Mouse (Mus musculus) cerebellum, adult 2 months (tissue): Measurements from ENCODE around the gene Zpr1. TPM values are rescaled to one million over a fixed set of nuclear protein-coding genes. Genes with fewer than 3 reads are reported as not detected.
A peak's percentile ranks its signal among the peaks of the same experiment; 100 is the strongest.

Experiments
- DNase-seq, 2 experiments: peaks; one replicate each; pipeline ENCODE4 v3.0.0; 2021
- H3K27ac ChIP-seq: fragments of 200-500 bp; 2 replicates; pipeline ENCODE4 v1.5.1; 2012; ENCODE audit warnings: low read length, control low read depth, inconsistent platforms; ENCODE audit not compliant: insufficient read depth
- H3K27me3 ChIP-seq: fragments of 200-500 bp; 2 replicates; pipeline ENCODE4 v1.6.1; 2012; ENCODE audit warnings: inconsistent platforms, mild to moderate bottlenecking, low read length, moderate library complexity; ENCODE audit not compliant: control insufficient read depth, insufficient read depth
- H3K4me1 ChIP-seq: fragments of 200-500 bp; 2 replicates; pipeline ENCODE4 v1.6.1; 2011; ENCODE audit warnings: low read length; ENCODE audit not compliant: control insufficient read depth, insufficient read depth
- H3K4me3 ChIP-seq: fragments of 200-500 bp; replicated peaks from 2 replicates; pipeline ENCODE3; 2011; ENCODE audit warnings: mild to moderate bottlenecking, low read depth, low read length, control low read depth; ENCODE audit not compliant: insufficient read depth
- CTCF ChIP-seq: fragments of 200-500 bp; IDR thresholded peaks from 2 replicates; pipeline ENCODE4 v1.5.1; 2011; ENCODE audit warnings: low read depth, mild to moderate bottlenecking, control low read depth, low read length, moderate library complexity, borderline replicate concordance; ENCODE audit not compliant: insufficient read depth
- POLR2A ChIP-seq: fragments of 200-500 bp; IDR thresholded peaks from 2 replicates; pipeline ENCODE4 v1.6.1; 2011; ENCODE audit warnings: low read length, control low read depth, borderline replicate concordance; ENCODE audit not compliant: insufficient read depth
- WGBS: fragments of 180-500 bp; shearing (Covaris S2); methylation state at CpG from one replicate; pipeline ENCODE4 v1.1.7; 2018; 5-methylcytosine and 5-hydroxymethylcytosine counted together
- polyA plus RNA-seq: library from polyadenylated mRNA; depleted of rRNA; stranded (reverse); fragments of >200 nt; gene quantifications from 2 replicates; pipeline ENCODE4 v1.2.3, GENCODE M21; 2012

Zpr1 gene
- polyA plus RNA-seq, 1 experiment, result 40.3 TPM

DNA sequence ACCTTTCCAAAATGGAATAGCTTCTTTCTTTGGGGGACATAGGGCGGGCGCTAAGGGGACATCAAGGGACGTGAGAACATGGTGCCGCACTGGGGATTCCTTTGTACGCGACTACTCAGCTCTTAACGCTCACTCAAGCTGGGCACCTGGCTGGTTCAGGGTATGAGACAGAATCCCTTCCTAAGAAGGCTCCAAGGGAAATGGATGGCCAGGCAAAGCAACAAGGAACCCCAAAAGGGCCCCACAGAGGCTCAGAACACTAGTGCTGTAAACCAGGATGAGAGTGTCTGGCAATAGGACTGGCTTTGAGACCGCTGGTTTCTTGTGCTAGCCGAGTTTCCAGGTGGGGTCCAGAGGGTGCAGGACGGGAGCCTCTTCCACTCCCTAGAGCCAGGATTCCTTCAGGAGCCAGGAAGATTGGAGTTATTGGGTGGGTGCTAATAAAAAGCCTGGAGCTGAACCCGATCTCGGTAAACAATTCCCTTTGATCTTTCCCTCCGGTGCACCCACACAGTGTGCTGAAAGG, 42.4 kb upstream of the Zpr1 start:
- DNase-seq, result no peak
- TF ChIP-seq CTCF (no peak), POLR2A (no peak)

GRCm38 (mm10) chr9:46235196-46235595, 37.7 kb upstream of the Zpr1 start:
- peaks cover 15% of the 10 kb centered on the region for H3K4me1 ChIP-seq
- no peak overlapping the region for H3K27ac ChIP-seq
- WGBS, result 38% methylated on average over 6 of the region's 6 CpGs
- no peak overlapping the region for H3K4me3 ChIP-seq
- peak; percentile 44 to 54 for DNase-seq
- no peak for TF ChIP-seq POLR2A
- no peak for TF ChIP-seq CTCF
- no peaks in the 10 kb centered on the region for H3K27me3 ChIP-seq

More for the DNA sequence above, 42.4 kb upstream of the Zpr1 start:
- Histone ChIP-seq H3K4me1 (peaks cover 18% of the 10 kb centered on the region), H3K27ac (peak overlapping the region; percentile 45), H3K4me3 (peak overlapping the region; percentile 68), H3K27me3 (no peaks in the 10 kb centered on the region)
- WGBS, result 40% methylated on average over 13 of the region's 13 CpGs

- TF ChIP-seq POLR2A, result no peak
- Histone ChIP-seq H3K27ac (no peak within 1 kb of the TSS), H3K4me1 (peaks cover 12% of the 10 kb centered on the region), H3K4me3 (no peak within 1 kb of the TSS), H3K27me3 (no peaks in the 10 kb centered on the region)
- DNase-seq, result no peak
Observed at GRCm38 (mm10) chr9:46235596-46235648, 37.4 kb upstream of the Zpr1 start, which contains the start of gene Apoc3. Gene Apoc3 (minus strand): TSS chr9:46235636.

DNA sequence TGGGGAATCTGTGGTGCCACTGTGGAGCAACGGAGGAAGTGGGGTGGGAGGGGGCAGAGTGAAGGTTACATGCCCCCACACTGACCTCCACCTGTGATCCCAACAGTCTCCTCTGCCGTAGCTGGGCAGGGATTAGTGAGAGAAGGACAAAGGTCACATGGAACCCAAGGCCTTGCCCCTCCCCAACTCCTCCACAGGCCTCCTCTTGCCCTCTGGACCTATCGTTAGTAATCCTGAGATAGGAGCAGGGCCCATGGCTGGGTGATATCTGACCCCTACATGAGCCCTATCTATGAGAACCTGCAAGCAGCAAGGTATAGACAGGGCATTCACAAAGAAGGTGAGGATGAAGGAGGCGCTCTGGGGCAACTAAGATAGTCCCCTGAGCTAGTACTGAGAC, 37.2 kb upstream of the Zpr1 start:
- H3K4me3 ChIP-seq, result no peak overlapping the region
- H3K27me3 ChIP-seq, result no peaks in the 10 kb centered on the region
- H3K4me1 ChIP-seq, result peaks cover 12% of the 10 kb centered on the region
- DNase-seq, result no peak
- no peak overlapping the region for H3K27ac ChIP-seq
- no peak for TF ChIP-seq POLR2A
- no peak for TF ChIP-seq CTCF
- 85% methylated on average over 4 of the region's 4 CpGs for WGBS

- WGBS, result 91% methylated on average over 7 of the region's 7 CpGs
- TF ChIP-seq POLR2A (no peak), CTCF (no peak)
- Histone ChIP-seq H3K27ac (no peak overlapping the region), H3K27me3 (no peaks in the 10 kb centered on the region), H3K4me1 (peaks cover 12% of the 10 kb centered on the region), H3K4me3 (no peak overlapping the region)
- no peak for DNase-seq
Observed at GRCm38 (mm10) chr9:46238850-46239249, 34.0 kb upstream of the Zpr1 start.

DNA sequence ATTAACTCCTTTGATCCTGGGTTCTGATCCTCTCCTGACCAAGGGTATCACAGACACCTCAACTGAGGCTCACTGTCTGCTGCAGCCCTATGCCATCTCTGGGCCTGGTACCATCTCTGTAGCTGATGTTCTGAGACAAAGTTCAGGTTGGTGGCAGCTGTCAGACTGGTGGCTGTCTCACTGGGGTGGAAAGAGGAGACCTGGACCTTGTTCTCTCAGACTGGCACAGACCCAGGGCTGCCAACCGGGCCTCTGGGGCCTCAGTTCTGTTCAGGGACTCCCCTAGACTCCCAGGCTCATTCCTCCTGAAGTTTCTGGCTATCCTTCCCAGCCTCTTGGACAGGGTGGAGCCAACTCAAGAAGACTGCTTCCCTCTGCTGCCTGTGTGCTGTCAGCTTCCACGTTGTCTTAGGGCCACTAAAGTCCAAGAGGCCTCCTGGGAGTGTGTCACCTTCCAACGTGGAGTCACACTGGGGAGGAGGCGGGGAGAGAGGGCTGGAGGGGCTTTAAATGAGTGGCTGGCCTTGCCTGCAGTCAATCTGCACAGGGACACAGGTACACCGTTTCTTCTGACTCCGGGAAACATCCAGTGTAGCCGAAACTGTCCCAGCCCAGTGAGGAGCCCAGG, 32.2 kb upstream of the Zpr1 start, which contains the start of gene Apoa4:
Gene Apoa4, plus strand, starts transcription at position 171 of the 628 bp plus-strand sequence.
- WGBS, result 67% methylated on average over 7 of the region's 7 CpGs
- no peak for DNase-seq
- Histone ChIP-seq H3K27ac (no peak within 1 kb of the TSS), H3K4me1 (0 out of 2 replicates have a peak, but pooled peaks cover under 1% of the 10 kb centered on the region), H3K4me3 (no peak within 1 kb of the TSS), H3K27me3 (no peaks in the 10 kb centered on the region)
- TF ChIP-seq POLR2A (no peak), CTCF (no peak)

GRCm38 (mm10) chr9:46241818-46242217, 31.0 kb upstream of the Zpr1 start:
- TF ChIP-seq CTCF (no peak), POLR2A (no peak)
- H3K27me3 ChIP-seq, result no peaks in the 10 kb centered on the region
- no peaks in the 10 kb centered on the region for H3K4me1 ChIP-seq
- H3K27ac ChIP-seq, result no peak overlapping the region
- no peak for DNase-seq
- WGBS, result 63% methylated on average over 2 of the region's 2 CpGs
- no peak overlapping the region for H3K4me3 ChIP-seq

DNA sequence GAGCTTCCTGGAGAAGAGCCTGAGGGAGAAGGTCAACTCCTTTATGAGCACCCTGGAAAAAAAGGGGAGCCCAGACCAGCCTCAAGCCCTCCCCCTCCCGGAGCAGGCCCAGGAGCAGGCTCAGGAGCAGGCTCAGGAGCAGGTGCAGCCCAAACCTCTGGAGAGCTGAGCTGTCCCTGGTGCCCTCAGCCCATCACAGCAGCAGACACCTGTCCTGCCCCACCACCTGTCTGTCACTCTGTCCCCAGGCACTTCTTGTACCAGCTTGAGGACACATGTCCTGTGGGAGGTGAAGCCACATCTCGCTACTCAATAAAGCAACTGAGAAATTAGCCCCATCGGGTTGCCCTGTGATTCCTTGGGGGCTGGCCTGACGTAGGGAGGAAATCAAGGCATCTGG, 29.7 kb upstream of the Zpr1 start:
- no peaks in the 10 kb centered on the region for H3K4me1 ChIP-seq
- no peaks in the 10 kb centered on the region for H3K27me3 ChIP-seq
- H3K4me3 ChIP-seq, result no peak overlapping the region
- H3K27ac ChIP-seq, result no peak overlapping the region
- DNase-seq, result no peak
- TF ChIP-seq POLR2A, result no peak
- TF ChIP-seq CTCF, result no peak
- 64% methylated on average over 4 of the region's 4 CpGs for WGBS

DNA sequence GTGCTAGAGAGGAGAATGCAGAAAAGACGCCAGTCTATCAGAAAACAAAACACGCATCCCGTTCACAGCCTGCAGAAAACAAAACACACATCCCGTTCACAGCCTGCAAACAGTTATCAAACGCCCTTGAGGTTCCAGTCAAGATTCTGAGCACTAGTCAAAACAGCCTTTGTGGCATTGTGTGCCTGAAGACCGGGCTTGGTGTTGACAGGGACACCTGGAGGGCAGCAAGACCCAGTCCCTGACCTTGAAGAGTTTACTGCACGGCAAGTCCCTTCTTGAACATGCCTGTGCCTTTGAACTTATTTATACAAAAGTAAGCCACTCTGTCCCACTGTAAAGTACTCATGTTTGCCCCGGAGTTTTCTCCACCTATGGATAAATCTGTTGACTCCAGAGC, 29.3 kb upstream of the Zpr1 start:
- Histone ChIP-seq H3K27me3 (no peaks in the 10 kb centered on the region), H3K27ac (no peak overlapping the region), H3K4me1 (no peaks in the 10 kb centered on the region), H3K4me3 (no peak overlapping the region)
- no peak for TF ChIP-seq CTCF
- no peak for TF ChIP-seq POLR2A
- no peak for DNase-seq
- 64% methylated on average over 8 of the region's 8 CpGs for WGBS
